27 mouse cellular contexts compared by ENCODE assay signal in genomic region chr7:80429661-80430060, GRCm38 (mm10). TPM values are rescaled to one million over a fixed set of nuclear protein-coding genes. Genes with fewer than 3 reads are reported as not detected.
DNase-seq lines count a peak whose midpoint lies in the region; ATAC-seq lines count a peak whose summit lies in the region.
"Had no signal": no experiment of that assay in that cellular context is flagged by ENCODE, and none has a peak within 500 bp of the region (broad histone marks: within the 10 kb centered on the region; RNA-seq: fewer than 3 reads in every experiment).

No protein-coding gene starts in this region.

- no peak overlapping the region for H3K4me2 ChIP-seq in kidney, embryonic 15.5 days
- no peak overlapping the region for H3K4me2 ChIP-seq in kidney, embryonic 14.5 days (replicated peaks; ENCODE audit: low read depth, low read length)
- H3K4me2 ChIP-seq: embryonic facial prominence, embryonic 13.5 days; forebrain, embryonic 12.5 days; forebrain, embryonic 15.5 days; heart, embryonic 12.5 days; heart, embryonic 15.5 days; hindbrain, embryonic 13.5 days; intestine, embryonic 15.5 days had no signal

- H3K27ac ChIP-seq in kidney, embryonic 15.5 days, result no peak overlapping the region
- H3K27ac ChIP-seq in kidney, embryonic 14.5 days (ENCODE audit: low read depth, low read length), result no peak overlapping the region
- H3K27ac ChIP-seq: embryonic facial prominence, embryonic 10.5 days; embryonic facial prominence, embryonic 13.5 days; forebrain, embryonic 12.5 days; forebrain, embryonic 15.5 days; heart, embryonic 15.5 days; hindbrain, embryonic 10.5 days; hindbrain, embryonic 13.5 days; intestine, embryonic 15.5 days had no signal

- H3K9me3 ChIP-seq in kidney, embryonic 15.5 days (replicated peaks), result no peaks in the 10 kb centered on the region
- H3K9me3 ChIP-seq in kidney, embryonic 14.5 days (ENCODE audit: control insufficient read depth, low read length), result no peaks in the 10 kb centered on the region
- H3K9me3 ChIP-seq: embryonic facial prominence, embryonic 10.5 days; embryonic facial prominence, embryonic 13.5 days; forebrain, embryonic 12.5 days; forebrain, embryonic 15.5 days; heart, embryonic 12.5 days; heart, embryonic 15.5 days; hindbrain, embryonic 10.5 days; hindbrain, embryonic 13.5 days; intestine, embryonic 15.5 days had no signal

- no peak overlapping the region for H3K4me3 ChIP-seq in kidney, embryonic 15.5 days (replicated peaks)
- no peak overlapping the region for H3K4me3 ChIP-seq in kidney, embryonic 14.5 days (ENCODE audit: low read length)
- H3K4me3 ChIP-seq: embryonic facial prominence, embryonic 10.5 days; embryonic facial prominence, embryonic 13.5 days; erythroblast, embryonic 14.5 days; forebrain, embryonic 12.5 days; forebrain, embryonic 15.5 days; heart, embryonic 12.5 days; heart, embryonic 15.5 days; hindbrain, embryonic 10.5 days; hindbrain, embryonic 13.5 days; intestine, embryonic 15.5 days had no signal

- DNase-seq in cerebellum, adult 18-20 months, result peak; percentile 20 to 28
- no peak for DNase-seq in cerebellum, adult 11-12 months
- peak; percentile 73 to 74 for DNase-seq in cerebellum, postnatal 14 days
- DNase-seq in cerebellum, adult 9-11 months, result no peak
- peak; percentile 28 for DNase-seq in kidney, adult 11 months
- DNase-seq in kidney, postnatal 14 days, result no peak
- DNase-seq: adrenal gland, adult 8-10 months; adrenal gland, postnatal 25 days; embryo, embryonic 11 days; gastrocnemius, postnatal 25 days; heart, adult 18-20 months; heart, postnatal 10 days; heart, postnatal 36 days had no signal

- H3K27me3 ChIP-seq in kidney, embryonic 15.5 days, result no peaks in the 10 kb centered on the region
- H3K27me3 ChIP-seq in kidney, embryonic 14.5 days (ENCODE audit: control insufficient read depth, insufficient read depth, low read length), result no peaks in the 10 kb centered on the region
- H3K27me3 ChIP-seq: embryonic facial prominence, embryonic 13.5 days; forebrain, embryonic 12.5 days; forebrain, embryonic 15.5 days; heart, embryonic 12.5 days; heart, embryonic 15.5 days; hindbrain, embryonic 13.5 days; intestine, embryonic 15.5 days had no signal

- peaks cover 11% of the 10 kb centered on the region; the same call in 1 of the 2 replicates for H3K4me1 ChIP-seq in kidney, embryonic 15.5 days
- no peaks in the 10 kb centered on the region for H3K4me1 ChIP-seq in kidney, embryonic 14.5 days (ENCODE audit: control insufficient read depth, insufficient read depth, low read length)
- H3K4me1 ChIP-seq: embryonic facial prominence, embryonic 10.5 days; embryonic facial prominence, embryonic 13.5 days; forebrain, embryonic 12.5 days; forebrain, embryonic 15.5 days; heart, embryonic 15.5 days; hindbrain, embryonic 10.5 days; hindbrain, embryonic 13.5 days; intestine, embryonic 15.5 days had no signal

- 69% methylated on average over 12 of the region's 12 CpGs for WGBS in kidney, embryonic 15.5 days
- 78% methylated on average over 12 of the region's 12 CpGs for WGBS in kidney, embryonic 14.5 days

- H3K9ac ChIP-seq in kidney, embryonic 15.5 days, result no peak overlapping the region
- no peak overlapping the region for H3K9ac ChIP-seq in kidney, embryonic 14.5 days (ENCODE audit: low read depth, low read length)
- H3K9ac ChIP-seq: embryonic facial prominence, embryonic 13.5 days; forebrain, embryonic 12.5 days; forebrain, embryonic 15.5 days; heart, embryonic 12.5 days; heart, embryonic 15.5 days; hindbrain, embryonic 13.5 days; intestine, embryonic 15.5 days had no signal

- ATAC-seq in kidney, embryonic 15.5 days (replicated peaks; ENCODE audit: low FRiP score), result no peak
- 0 out of 2 replicates have a peak, but pooled peaks have one; percentile 24 for ATAC-seq in kidney, embryonic 14.5 days (ENCODE audit: low FRiP score, low TSS enrichment)
- ATAC-seq: activated CD4-positive, CD25-positive, alpha-beta regulatory T cell, adult 4 months; forebrain, embryonic 15.5 days; hindbrain, embryonic 16.5 days; intestine, embryonic 15.5 days had no signal

- H3K36me3 ChIP-seq in kidney, embryonic 15.5 days, result no peaks in the 10 kb centered on the region
- H3K36me3 ChIP-seq in kidney, embryonic 14.5 days (ENCODE audit: control insufficient read depth, insufficient read depth, low read length), result no peaks in the 10 kb centered on the region
- H3K36me3 ChIP-seq: embryonic facial prominence, embryonic 10.5 days; embryonic facial prominence, embryonic 13.5 days; forebrain, embryonic 12.5 days; forebrain, embryonic 15.5 days; heart, embryonic 12.5 days; heart, embryonic 15.5 days; hindbrain, embryonic 10.5 days; hindbrain, embryonic 13.5 days; intestine, embryonic 15.5 days had no signal

RNA-seq across cellular contexts. Expression of gene Furin, which starts 24.4 kb away (rescaled TPM):
- 12.9 and 13.5 TPM in 2 replicates for polyA plus RNA-seq in kidney, embryonic 15.5 days (2015; fragmentation: Nextera tagmentation; extraction: Ambion mirVana)
- polyA plus RNA-seq in kidney, embryonic 14.5 days (2014; fragmentation: Nextera tagmentation; extraction: Ambion mirVana), result 11.3 and 13.6 TPM in 2 replicates

RNA-seq across cellular contexts. Expression of gene Fes, which starts 41.9 kb away (rescaled TPM):
- 14.9 and 18.5 TPM in 2 replicates for polyA plus RNA-seq in kidney, embryonic 15.5 days (2015; fragmentation: Nextera tagmentation; extraction: Ambion mirVana)
- 10.7 and 11.4 TPM in 2 replicates for polyA plus RNA-seq in kidney, embryonic 14.5 days (2014; fragmentation: Nextera tagmentation; extraction: Ambion mirVana)

RNA-seq across cellular contexts. Expression of gene Man2a2, which starts 58.5 kb away (rescaled TPM):
- 16.2 and 20.8 TPM in 2 replicates for polyA plus RNA-seq in kidney, embryonic 15.5 days (2015; fragmentation: Nextera tagmentation; extraction: Ambion mirVana)
- 11.9 and 17.2 TPM in 2 replicates for polyA plus RNA-seq in kidney, embryonic 14.5 days (2014; fragmentation: Nextera tagmentation; extraction: Ambion mirVana)

Comparison
In these comparisons a context has a peak if more than half of its experiments do, and no peak if none do; other contexts are left out.
1. DNase-seq: peak in cerebellum, adult 18-20 months (2 of 2), cerebellum, postnatal 14 days (2 of 2) and kidney, adult 11 months (single experiment); none in cerebellum, adult 11-12 months (single experiment), cerebellum, adult 9-11 months (single experiment) and kidney, postnatal 14 days (single experiment).